Mouse (Mus musculus): ENCODE results near the gene Tshz2. TPM values are rescaled to one million over a fixed set of nuclear protein-coding genes. Genes with fewer than 3 reads are reported as not detected.
A peak's percentile ranks its signal among the peaks of the same experiment; 100 is the strongest.

The Tshz2 gene
- polyA plus RNA-seq, 1 experiment from 2014 or later, result 2.3 TPM

DNA sequence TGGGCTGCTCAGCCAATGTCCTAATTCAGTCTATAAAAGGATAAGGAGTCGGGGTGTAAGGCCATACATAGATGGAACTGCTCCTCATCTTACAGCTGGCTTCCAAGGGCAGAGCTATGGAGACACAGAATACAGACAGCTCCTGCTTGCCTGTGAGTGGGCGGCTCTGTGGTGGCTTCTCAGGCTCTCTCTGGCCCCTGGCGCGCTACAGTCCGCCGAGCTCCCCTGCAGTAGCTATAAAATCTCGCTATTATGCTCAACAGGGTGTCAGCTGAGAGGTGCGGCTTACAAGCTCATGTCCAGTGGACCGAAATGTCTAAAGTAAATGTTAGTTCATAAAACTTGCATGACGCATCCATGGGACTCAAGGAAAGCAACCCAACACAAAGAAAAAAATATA, 108.2 kb downstream of the Tshz2 start:
- Histone ChIP-seq H3K27ac (replicated peaks; ENCODE audit: low read depth, low read length) (no peak overlapping the region), H3K9ac (replicated peaks; ENCODE audit: low read length) (no peak overlapping the region), H3K4me3 (ENCODE audit: low read depth, low read length) (no peak overlapping the region), H3K4me2 (ENCODE audit: low read depth, low read length) (no peak overlapping the region), H3K27me3 (ENCODE audit: control insufficient read depth, insufficient read depth, low read length) (no peaks in the 10 kb centered on the region), H3K36me3 (replicated peaks; ENCODE audit: control insufficient read depth, insufficient read depth, low read depth, low read length) (no peaks in the 10 kb centered on the region), H3K4me1 (ENCODE audit: control insufficient read depth, insufficient read depth, low read length) (no peaks in the 10 kb centered on the region), H3K9me3 (replicated peaks; ENCODE audit: control insufficient read depth, low read length) (no peaks in the 10 kb centered on the region)
- no peak for DNase-seq (ENCODE audit: low spot score)
- no peak for ATAC-seq (replicated peaks; ENCODE audit: insufficient number of reproducible peaks, low FRiP score, low TSS enrichment, low read depth)
- 93% methylated on average over 10 of the region's 10 CpGs for WGBS

GRCm38 (mm10) chr2:169742791-169743190, 110.0 kb downstream of the Tshz2 start:
- DNase-seq (ENCODE audit: low spot score), result no peak
- ATAC-seq (replicated peaks; ENCODE audit: insufficient number of reproducible peaks, low FRiP score, low TSS enrichment, low read depth), result no peak
- no peaks in the 10 kb centered on the region for H3K4me1 ChIP-seq (ENCODE audit: control insufficient read depth, insufficient read depth, low read length)
- no peaks in the 10 kb centered on the region for H3K27me3 ChIP-seq (ENCODE audit: control insufficient read depth, insufficient read depth, low read length)
- 92% methylated on average over 2 of the region's 2 CpGs for WGBS
- H3K9ac ChIP-seq (replicated peaks; ENCODE audit: low read length), result no peak overlapping the region
- no peaks in the 10 kb centered on the region for H3K36me3 ChIP-seq (replicated peaks; ENCODE audit: control insufficient read depth, insufficient read depth, low read depth, low read length)
- no peak overlapping the region for H3K4me3 ChIP-seq (ENCODE audit: low read depth, low read length)
- H3K27ac ChIP-seq (replicated peaks; ENCODE audit: low read depth, low read length), result no peak overlapping the region
- no peak overlapping the region for H3K4me2 ChIP-seq (ENCODE audit: low read depth, low read length)
- no peaks in the 10 kb centered on the region for H3K9me3 ChIP-seq (replicated peaks; ENCODE audit: control insufficient read depth, low read length)

- 85% methylated on average over 6 of the region's 6 CpGs for WGBS
- Histone ChIP-seq H3K9me3 (replicated peaks; ENCODE audit: control insufficient read depth, low read length) (no peaks in the 10 kb centered on the region), H3K4me2 (ENCODE audit: low read depth, low read length) (no peak overlapping the region), H3K36me3 (replicated peaks; ENCODE audit: control insufficient read depth, insufficient read depth, low read depth, low read length) (no peaks in the 10 kb centered on the region), H3K4me1 (ENCODE audit: control insufficient read depth, insufficient read depth, low read length) (no peaks in the 10 kb centered on the region), H3K27ac (replicated peaks; ENCODE audit: low read depth, low read length) (no peak overlapping the region), H3K4me3 (ENCODE audit: low read depth, low read length) (no peak overlapping the region), H3K27me3 (ENCODE audit: control insufficient read depth, insufficient read depth, low read length) (no peaks in the 10 kb centered on the region), H3K9ac (replicated peaks; ENCODE audit: low read length) (no peak overlapping the region)
- DNase-seq (ENCODE audit: low spot score) (no peak), ATAC-seq (replicated peaks; ENCODE audit: insufficient number of reproducible peaks, low FRiP score, low TSS enrichment, low read depth) (no peak)
These were observed 110.5 kb downstream of the Tshz2 start for GRCm38 (mm10) chr2:169743294-169743693.

DNA sequence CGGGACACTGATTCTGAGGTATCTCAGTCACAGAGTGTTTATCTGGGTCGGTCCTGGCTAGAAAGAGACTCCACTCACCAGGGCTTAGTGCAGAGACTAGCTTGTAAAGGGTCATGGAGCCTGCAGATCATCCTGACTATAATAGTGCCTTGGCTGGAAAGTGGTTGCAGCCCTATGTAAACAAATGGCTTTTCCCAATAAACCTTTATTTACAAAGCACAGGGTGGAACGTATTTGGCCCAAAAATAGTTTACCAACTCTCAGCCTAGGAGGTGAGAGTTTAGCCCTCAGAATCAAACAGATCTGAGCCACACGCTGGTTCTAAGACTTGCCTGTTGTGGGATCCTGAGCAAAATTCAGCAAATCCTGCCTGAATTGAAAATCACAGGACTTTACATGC, 111.1 kb downstream of the Tshz2 start:
- no peak for DNase-seq (ENCODE audit: low spot score)
- no peak overlapping the region for H3K9ac ChIP-seq (replicated peaks; ENCODE audit: low read length)
- no peaks in the 10 kb centered on the region for H3K27me3 ChIP-seq (ENCODE audit: control insufficient read depth, insufficient read depth, low read length)
- no peaks in the 10 kb centered on the region for H3K4me1 ChIP-seq (ENCODE audit: control insufficient read depth, insufficient read depth, low read length)
- 72% methylated on average over 4 of the region's 4 CpGs for WGBS
- H3K4me2 ChIP-seq (ENCODE audit: low read depth, low read length), result no peak overlapping the region
- ATAC-seq (replicated peaks; ENCODE audit: insufficient number of reproducible peaks, low FRiP score, low TSS enrichment, low read depth), result no peak
- no peaks in the 10 kb centered on the region for H3K36me3 ChIP-seq (replicated peaks; ENCODE audit: control insufficient read depth, insufficient read depth, low read depth, low read length)
- no peaks in the 10 kb centered on the region for H3K9me3 ChIP-seq (replicated peaks; ENCODE audit: control insufficient read depth, low read length)
- H3K4me3 ChIP-seq (ENCODE audit: low read depth, low read length), result no peak overlapping the region
- no peak overlapping the region for H3K27ac ChIP-seq (replicated peaks; ENCODE audit: low read depth, low read length)

DNA sequence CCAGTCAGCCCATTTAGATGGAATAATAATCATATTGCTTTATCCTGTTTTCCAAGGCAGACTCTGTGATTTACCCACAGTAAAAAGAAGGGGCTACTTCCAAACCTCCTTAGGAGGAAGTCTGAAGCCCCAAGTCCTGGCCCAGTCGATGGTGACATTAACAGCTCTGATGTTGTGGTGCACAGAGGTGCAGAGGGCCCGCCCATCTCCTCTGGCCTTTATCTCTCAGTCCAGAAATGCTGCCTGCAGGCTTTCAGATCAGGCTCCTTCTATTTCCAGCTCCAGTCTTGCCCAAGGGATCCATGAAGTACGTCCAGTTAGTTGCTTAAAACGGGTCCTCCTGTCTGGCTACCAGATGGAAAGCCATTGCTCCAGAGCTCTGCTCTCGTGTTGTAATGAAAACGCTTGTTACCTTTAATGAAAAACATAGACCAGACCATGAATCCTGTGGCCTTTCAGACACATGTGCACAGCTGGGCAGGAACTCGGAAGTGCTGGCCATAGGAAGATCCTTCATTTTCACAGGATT, 114.4 kb downstream of the Tshz2 start:
- no peak overlapping the region for H3K27ac ChIP-seq (replicated peaks; ENCODE audit: low read depth, low read length)
- DNase-seq (ENCODE audit: low spot score), result no peak
- WGBS, result 64% methylated on average over 7 of the region's 7 CpGs

DNA sequence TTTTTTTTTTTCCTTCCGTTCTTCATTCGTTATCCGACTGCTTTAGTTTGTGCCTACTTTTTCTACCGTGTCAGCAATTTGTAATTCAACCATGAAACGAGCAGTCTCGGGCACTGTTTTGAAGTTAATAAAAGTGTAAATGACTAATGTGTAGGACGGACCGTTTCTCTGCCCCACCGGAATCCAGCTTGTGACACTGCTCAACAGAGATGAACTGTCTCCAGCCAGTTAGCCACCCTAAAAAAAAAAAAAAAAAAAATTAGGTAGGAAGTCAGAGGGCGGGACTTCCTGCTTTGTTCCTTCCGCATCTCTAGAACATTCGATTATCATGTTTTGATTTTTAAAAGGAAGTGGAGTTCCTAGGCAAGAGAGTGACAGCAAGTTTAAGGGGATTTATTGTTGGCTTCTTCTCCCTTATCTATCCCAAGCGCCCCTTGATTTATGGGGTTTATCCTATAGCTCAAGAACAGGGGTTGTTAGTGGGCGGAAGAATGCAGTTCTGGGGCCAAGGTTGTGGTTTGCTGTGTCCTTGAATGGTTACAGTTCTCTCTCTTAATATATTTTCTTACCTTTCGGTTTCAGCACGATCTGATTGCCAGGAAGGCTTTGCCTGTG, 116.6 kb downstream of the Tshz2 start:
- no peaks in the 10 kb centered on the region for H3K36me3 ChIP-seq (replicated peaks; ENCODE audit: control insufficient read depth, insufficient read depth, low read depth, low read length)
- H3K9ac ChIP-seq (replicated peaks; ENCODE audit: low read length), result no peak overlapping the region
- DNase-seq (ENCODE audit: low spot score), result no peak
- H3K9me3 ChIP-seq (replicated peaks; ENCODE audit: control insufficient read depth, low read length), result no peaks in the 10 kb centered on the region
- no peaks in the 10 kb centered on the region for H3K4me1 ChIP-seq (ENCODE audit: control insufficient read depth, insufficient read depth, low read length)
- ATAC-seq (replicated peaks; ENCODE audit: insufficient number of reproducible peaks, low FRiP score, low TSS enrichment, low read depth), result no peak
- no peak overlapping the region for H3K4me3 ChIP-seq (ENCODE audit: low read depth, low read length)
- H3K4me2 ChIP-seq (ENCODE audit: low read depth, low read length), result no peak overlapping the region
- 93% methylated on average over 16 of the region's 16 CpGs for WGBS
- no peak overlapping the region for H3K27ac ChIP-seq (replicated peaks; ENCODE audit: low read depth, low read length)
- no peaks in the 10 kb centered on the region for H3K27me3 ChIP-seq (ENCODE audit: control insufficient read depth, insufficient read depth, low read length)

More for the DNA sequence above, 114.4 kb downstream of the Tshz2 start:
- H3K4me1 ChIP-seq (ENCODE audit: control insufficient read depth, insufficient read depth, low read length), result no peaks in the 10 kb centered on the region
- ATAC-seq (replicated peaks; ENCODE audit: insufficient number of reproducible peaks, low FRiP score, low TSS enrichment, low read depth), result no peak
- no peaks in the 10 kb centered on the region for H3K9me3 ChIP-seq (replicated peaks; ENCODE audit: control insufficient read depth, low read length)
- H3K9ac ChIP-seq (replicated peaks; ENCODE audit: low read length), result no peak overlapping the region
- no peak overlapping the region for H3K4me3 ChIP-seq (ENCODE audit: low read depth, low read length)
- no peaks in the 10 kb centered on the region for H3K27me3 ChIP-seq (ENCODE audit: control insufficient read depth, insufficient read depth, low read length)
- H3K4me2 ChIP-seq (ENCODE audit: low read depth, low read length), result no peak overlapping the region
- H3K36me3 ChIP-seq (replicated peaks; ENCODE audit: control insufficient read depth, insufficient read depth, low read depth, low read length), result no peaks in the 10 kb centered on the region

GRCm38 (mm10) chr2:169750574-169751491, 118.0 kb downstream of the Tshz2 start:
- DNase-seq (ENCODE audit: low spot score), result peak; percentile 41
- WGBS, result 31% methylated on average over 15 of the region's 15 CpGs
- H3K9ac ChIP-seq (replicated peaks; ENCODE audit: low read length), result no peak overlapping the region

GRCm38 (mm10) chr2:169752126-169752525, 119.3 kb downstream of the Tshz2 start:
- Histone ChIP-seq H3K9me3 (replicated peaks; ENCODE audit: control insufficient read depth, low read length) (no peaks in the 10 kb centered on the region), H3K4me3 (ENCODE audit: low read depth, low read length) (no peak overlapping the region), H3K4me1 (ENCODE audit: control insufficient read depth, insufficient read depth, low read length) (no peaks in the 10 kb centered on the region), H3K36me3 (replicated peaks; ENCODE audit: control insufficient read depth, insufficient read depth, low read depth, low read length) (no peaks in the 10 kb centered on the region), H3K9ac (replicated peaks; ENCODE audit: low read length) (no peak overlapping the region), H3K27ac (replicated peaks; ENCODE audit: low read depth, low read length) (no peak overlapping the region), H3K27me3 (ENCODE audit: control insufficient read depth, insufficient read depth, low read length) (no peaks in the 10 kb centered on the region), H3K4me2 (ENCODE audit: low read depth, low read length) (no peak overlapping the region)
- no peak for DNase-seq (ENCODE audit: low spot score)
- 85% methylated on average over 9 of the region's 9 CpGs for WGBS
- ATAC-seq (replicated peaks; ENCODE audit: insufficient number of reproducible peaks, low FRiP score, low TSS enrichment, low read depth), result no peak

More at GRCm38 (mm10) chr2:169750574-169751491, 118.0 kb downstream of the Tshz2 start:
- no peaks in the 10 kb centered on the region for H3K9me3 ChIP-seq (replicated peaks; ENCODE audit: control insufficient read depth, low read length)
- H3K27me3 ChIP-seq (ENCODE audit: control insufficient read depth, insufficient read depth, low read length), result no peaks in the 10 kb centered on the region
- H3K36me3 ChIP-seq (replicated peaks; ENCODE audit: control insufficient read depth, insufficient read depth, low read depth, low read length), result no peaks in the 10 kb centered on the region
- peak; percentile 62; the same call in 1 of the 2 replicates for ATAC-seq (replicated peaks; ENCODE audit: insufficient number of reproducible peaks, low FRiP score, low TSS enrichment, low read depth)
- no peak overlapping the region for H3K4me3 ChIP-seq (ENCODE audit: low read depth, low read length)
- H3K27ac ChIP-seq (replicated peaks; ENCODE audit: low read depth, low read length), result 0 out of 2 replicates have a peak overlapping the region, but pooled peaks have one; percentile 17
- H3K4me1 ChIP-seq (ENCODE audit: control insufficient read depth, insufficient read depth, low read length), result no peaks in the 10 kb centered on the region
- H3K4me2 ChIP-seq (ENCODE audit: low read depth, low read length), result no peak overlapping the region
